Comparison of ENCODE assay signal across 15 mouse cellular contexts in the genomic region with DNA sequence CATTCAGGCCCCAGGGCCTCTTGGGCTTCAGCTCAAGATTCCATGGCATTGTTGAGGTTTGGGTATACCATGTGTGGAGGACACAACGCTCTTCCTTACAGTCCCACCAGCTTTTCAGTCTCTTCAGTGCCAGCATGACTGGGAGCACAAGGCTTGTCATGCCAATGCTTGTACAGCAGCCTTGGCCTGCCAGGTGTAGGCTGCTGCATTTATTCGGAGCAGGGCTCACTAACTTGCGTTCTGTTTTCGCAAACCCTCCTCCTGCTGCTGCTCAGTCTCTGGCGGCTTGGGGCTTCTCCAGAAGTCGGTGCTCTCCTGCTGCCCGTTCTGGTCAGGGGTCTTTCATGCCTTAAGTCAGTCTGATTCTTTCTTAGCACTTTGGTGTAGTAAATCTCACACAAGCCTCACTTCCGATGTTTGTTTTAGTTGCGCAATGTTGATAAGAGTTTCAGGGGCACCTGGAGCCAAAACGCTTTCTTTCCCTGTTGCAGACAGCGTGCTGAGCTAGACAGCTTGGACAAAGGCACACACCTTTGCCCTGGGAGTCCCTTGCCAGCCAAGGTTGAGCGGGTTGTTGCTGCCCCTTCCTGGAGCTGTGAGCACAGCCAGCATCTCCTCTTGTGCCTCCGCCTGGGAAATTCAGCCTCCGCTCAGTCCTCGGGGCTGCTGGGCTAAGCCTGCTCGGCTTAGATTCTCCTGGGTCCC. TPM values are rescaled to one million over a fixed set of nuclear protein-coding genes. Genes with fewer than 3 reads are reported as not detected.
DNase-seq lines count a peak whose midpoint lies in the region; ATAC-seq and TF ChIP-seq lines count a peak whose summit lies in the region.
"Had no signal": no experiment of that assay in that cellular context is flagged by ENCODE, and none has a peak within 500 bp of the region (broad histone marks: within the 10 kb centered on the region; RNA-seq: fewer than 3 reads in every experiment).

No protein-coding gene starts in this region.

- peak; percentile 58 for ATAC-seq in cerebellum, adult (ENCODE audit: insufficient number of reproducible peaks, low FRiP score, low TSS enrichment)
- peak; percentile 71 for ATAC-seq in intestine, postnatal 0 days
- ATAC-seq in lung, postnatal 0 days = peak; percentile 68
- ATAC-seq: forebrain, embryonic 16.5 days had no signal

- intact Hi-C loops in left cerebral cortex, postnatal 4 days (cut with DNase I) = no loop called here

- no peak overlapping the region for H3K4me3 ChIP-seq in intestine, postnatal 0 days (ENCODE audit: low read depth, low read length)
- no peak overlapping the region for H3K4me3 ChIP-seq in lung, postnatal 0 days (ENCODE audit: low read depth, low read length)
- H3K4me3 ChIP-seq: embryonic facial prominence, embryonic 15.5 days had no signal

- 24% methylated on average over 16 of the region's 16 CpGs for WGBS in intestine, postnatal 0 days
- WGBS in lung, postnatal 0 days = 23% methylated on average over 16 of the region's 16 CpGs

- peak overlapping the region; percentile 17; the same call in 1 of the 2 replicates for H3K9ac ChIP-seq in intestine, postnatal 0 days (ENCODE audit: low read depth, low read length)
- no peak overlapping the region for H3K9ac ChIP-seq in lung, postnatal 0 days (replicated peaks; ENCODE audit: low read depth)
- H3K9ac ChIP-seq: embryonic facial prominence, embryonic 15.5 days had no signal

- H3K9me3 ChIP-seq in intestine, postnatal 0 days (ENCODE audit: control insufficient read depth) = no peaks in the 10 kb centered on the region
- no peaks in the 10 kb centered on the region for H3K9me3 ChIP-seq in lung, postnatal 0 days (ENCODE audit: low read length)
- H3K9me3 ChIP-seq: embryonic facial prominence, embryonic 15.5 days; G1E had no signal

- no peak for TF ChIP-seq EP300 in lung, postnatal 0 days (IDR thresholded peaks at IDR 0.05)

- DNase-seq in cerebellum, postnatal 4 days (ENCODE audit: low spot score in 2 of 2) = no peak
- DNase-seq in cerebellum, adult 11-12 months = peak; percentile 54
- peak; percentile 80 for DNase-seq in lung, postnatal 0 days (ENCODE audit: low spot score)
- DNase-seq in adrenal gland, postnatal 10 days = no peak
- DNase-seq in left cerebral cortex, postnatal 4 days = no peak
- DNase-seq in frontal cortex, postnatal 36 days (ENCODE audit: low spot score in 2 of 2) = no peak
- DNase-seq: heart, postnatal 4 days; kidney, postnatal 10 days had no signal

- H3K4me2 ChIP-seq in intestine, postnatal 0 days (replicated peaks; ENCODE audit: low read depth) = peak overlapping the region; percentile 37
- peak overlapping the region; percentile 22; the same call in 1 of the 2 replicates for H3K4me2 ChIP-seq in lung, postnatal 0 days (replicated peaks; ENCODE audit: low read depth, low read length)
- H3K4me2 ChIP-seq: embryonic facial prominence, embryonic 15.5 days had no signal

- TF ChIP-seq CTCF in intestine, postnatal 0 days (IDR thresholded peaks at IDR 0.05; ENCODE audit: low read depth) = peak; percentile 25; the same call in 1 of the 2 replicates
- peak; percentile 12; the same call in 1 of the 2 replicates for TF ChIP-seq CTCF in lung, postnatal 0 days (IDR thresholded peaks at IDR 0.05)

- H3K27me3 ChIP-seq in intestine, postnatal 0 days (replicated peaks; ENCODE audit: control insufficient read depth, insufficient read depth, low read length) = no peaks in the 10 kb centered on the region
- no peaks in the 10 kb centered on the region for H3K27me3 ChIP-seq in lung, postnatal 0 days (replicated peaks; ENCODE audit: insufficient read depth, low read length)
- H3K27me3 ChIP-seq: embryonic facial prominence, embryonic 15.5 days had no signal

- peaks cover 3% of the 10 kb centered on the region; the same call in 1 of the 2 replicates for H3K4me1 ChIP-seq in intestine, postnatal 0 days (replicated peaks; ENCODE audit: control insufficient read depth, insufficient read depth, low read length)
- H3K4me1 ChIP-seq in lung, postnatal 0 days (ENCODE audit: insufficient read depth, low read depth, low read length) = peaks cover 4% of the 10 kb centered on the region; the same call in 1 of the 2 replicates
- H3K4me1 ChIP-seq: embryonic facial prominence, embryonic 15.5 days had no signal

- no peak overlapping the region; the same call in none of the 2 replicates for H3K27ac ChIP-seq in intestine, postnatal 0 days (ENCODE audit: low read depth, low read length)
- peak overlapping the region; percentile 33; the same call in 1 of the 2 replicates for H3K27ac ChIP-seq in lung, postnatal 0 days (ENCODE audit: low read length)
- H3K27ac ChIP-seq: embryonic facial prominence, embryonic 15.5 days had no signal

- H3K36me3 ChIP-seq in intestine, postnatal 0 days (ENCODE audit: control insufficient read depth, insufficient read depth) = peaks cover 3% of the 10 kb centered on the region; the same call in 1 of the 2 replicates
- no peaks in the 10 kb centered on the region for H3K36me3 ChIP-seq in lung, postnatal 0 days (ENCODE audit: insufficient read depth, low read length)

RNA-seq across cellular contexts. Expression of a gene that starts 17.4 kb away (rescaled TPM):
- polyA plus RNA-seq in intestine, postnatal 0 days (2015; fragmentation: Nextera tagmentation; extraction: Ambion mirVana) = 24.7 and 27.2 TPM in 2 replicates
- 30.5 and 36.6 TPM in 2 replicates for polyA plus RNA-seq in lung, postnatal 0 days (2015; fragmentation: Nextera tagmentation; extraction: Ambion mirVana)
- 10 to 100 TPM; 11.1 to 11.6 TPM for total RNA-seq in adrenal gland, postnatal 10 days (2021)
- 1 to 10 TPM; 1.1 to 1.4 TPM for total RNA-seq in left cerebral cortex, postnatal 4 days (2021)

RNA-seq across cellular contexts. Expression of a gene that starts 24.7 kb away (rescaled TPM):
- 0.16 TPM in 1 of 2 replicates, not detected in the other for polyA plus RNA-seq in intestine, postnatal 0 days (2015; fragmentation: Nextera tagmentation; extraction: Ambion mirVana)
- 6.7 and 7.9 TPM in 2 replicates for polyA plus RNA-seq in lung, postnatal 0 days (2015; fragmentation: Nextera tagmentation; extraction: Ambion mirVana)
- total RNA-seq in adrenal gland, postnatal 10 days (2021) = 100 to 1,000 TPM; 167 to 428 TPM
- total RNA-seq in left cerebral cortex, postnatal 4 days (2021) = not detected
- total RNA-seq: left cerebral cortex, postnatal 14 days had no signal
- polyA plus RNA-seq: embryonic facial prominence, embryonic 15.5 days; forebrain, embryonic 16.5 days; G1E; neural tube, embryonic 11.5 days had no signal

RNA-seq across cellular contexts. Expression of a gene that starts 36.2 kb away (rescaled TPM):
- 17.5 and 18.0 TPM in 2 replicates for polyA plus RNA-seq in intestine, postnatal 0 days (2015; fragmentation: Nextera tagmentation; extraction: Ambion mirVana)
- 41.7 and 44.7 TPM in 2 replicates for polyA plus RNA-seq in lung, postnatal 0 days (2015; fragmentation: Nextera tagmentation; extraction: Ambion mirVana)
- total RNA-seq in adrenal gland, postnatal 10 days (2021) = 10 to 100 TPM; 23.2 to 27.1 TPM
- total RNA-seq in left cerebral cortex, postnatal 4 days (2021) = 10 to 100 TPM; 28.1 to 28.8 TPM

Comparison
In these comparisons a context has a peak if more than half of its experiments do, and no peak if none do; other contexts are left out.
1. DNase-seq: peak in cerebellum, adult 11-12 months (single experiment) and lung, postnatal 0 days (single experiment); none in cerebellum, postnatal 4 days (0 of 2), adrenal gland, postnatal 10 days (single experiment), left cerebral cortex, postnatal 4 days (single experiment) and frontal cortex, postnatal 36 days (0 of 2).
2. RNA of a gene that starts 17.4 kb away (total RNA-seq): 11.1 to 11.6 TPM in adrenal gland, postnatal 10 days; 1.1 to 1.4 TPM in left cerebral cortex, postnatal 4 days; every median in the first group is over 4 times any median in the second.
3. RNA of a gene that starts 24.7 kb away (total RNA-seq): 167 to 428 TPM in adrenal gland, postnatal 10 days; not detected in left cerebral cortex, postnatal 4 days; every median in the first group is over 100 times any median in the second.
4. Peak in every context shown above with its lines, with median percentiles within 50 percentile points of each other: ATAC-seq.